Mouse (Mus musculus): Measurements from ENCODE around the gene Scimp.

DNA sequence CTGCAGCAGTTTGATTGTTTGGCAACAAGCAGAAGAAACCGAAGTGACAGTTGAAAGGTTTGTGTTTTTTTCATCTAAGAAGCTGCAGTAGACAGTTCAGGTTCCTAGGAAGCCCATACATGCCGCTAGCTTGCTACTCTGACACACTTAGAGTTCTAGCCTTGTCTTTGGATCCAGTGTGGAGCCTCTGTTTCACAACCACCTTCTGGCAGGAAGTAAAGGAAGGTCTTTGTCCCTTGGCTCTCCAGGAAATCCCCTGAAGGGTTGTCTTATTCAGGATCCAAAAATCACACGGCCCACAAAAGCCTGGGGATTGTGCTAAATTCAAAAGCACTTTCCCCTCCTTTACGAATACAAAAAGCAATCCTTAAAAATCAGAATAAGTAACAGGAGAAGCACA, 57.9 kb downstream of the Scimp start:
- TF ChIP-seq CTCF (IDR thresholded peaks at IDR 0.05; ENCODE audit: low read depth) = no peak
- TF ChIP-seq EP300 (IDR thresholded peaks at IDR 0.05; ENCODE audit: low read depth) = no peak

Measured in liver, embryonic 14.5 days (tissue).